ENCODE assay signal across 14 mouse cellular contexts in genomic region chr6:91044628-91045331, GRCm38 (mm10). TPM values are rescaled to one million over a fixed set of nuclear protein-coding genes. Genes with fewer than 3 reads are reported as not detected.
DNase-seq lines count a peak whose midpoint lies in the region; ATAC-seq and TF ChIP-seq lines count a peak whose summit lies in the region.
"Had no signal": no experiment of that assay in that cellular context is flagged by ENCODE, and none has a peak within 500 bp of the region (broad histone marks: within the 10 kb centered on the region; RNA-seq: fewer than 3 reads in every experiment).

No protein-coding gene starts in this region.

- H3K4me3 ChIP-seq in neural tube, embryonic 12.5 days = no peak overlapping the region
- H3K4me3 ChIP-seq in stomach, postnatal 0 days (ENCODE audit: low read depth, low read length) = no peak overlapping the region
- H3K4me3 ChIP-seq: forebrain, embryonic 10.5 days; hindbrain, embryonic 10.5 days; liver, embryonic 15.5 days had no signal

- H3K9me3 ChIP-seq in neural tube, embryonic 12.5 days = no peaks in the 10 kb centered on the region
- no peaks in the 10 kb centered on the region for H3K9me3 ChIP-seq in stomach, postnatal 0 days (ENCODE audit: control insufficient read depth, low read length)
- H3K9me3 ChIP-seq: forebrain, embryonic 10.5 days; hindbrain, embryonic 10.5 days; liver, embryonic 15.5 days had no signal

- no peaks in the 10 kb centered on the region for H3K27me3 ChIP-seq in neural tube, embryonic 12.5 days (replicated peaks)
- H3K27me3 ChIP-seq in stomach, postnatal 0 days (ENCODE audit: control insufficient read depth, insufficient read depth, low read length) = no peaks in the 10 kb centered on the region
- H3K27me3 ChIP-seq: liver, embryonic 15.5 days had no signal

- no peak for TF ChIP-seq CTCF in stomach, postnatal 0 days (IDR thresholded peaks at IDR 0.05; ENCODE audit: low read depth)

- no peak for TF ChIP-seq EP300 in stomach, postnatal 0 days (optimal IDR thresholded peaks at IDR 0.05)

- no peak overlapping the region for H3K27ac ChIP-seq in neural tube, embryonic 12.5 days
- H3K27ac ChIP-seq in stomach, postnatal 0 days (replicated peaks) = no peak overlapping the region
- H3K27ac ChIP-seq: forebrain, embryonic 10.5 days; hindbrain, embryonic 10.5 days; liver, embryonic 15.5 days had no signal

- no peaks in the 10 kb centered on the region for H3K4me1 ChIP-seq in neural tube, embryonic 12.5 days
- H3K4me1 ChIP-seq in stomach, postnatal 0 days (replicated peaks; ENCODE audit: control insufficient read depth, insufficient read depth) = no peaks in the 10 kb centered on the region
- H3K4me1 ChIP-seq: liver, embryonic 15.5 days had no signal

- DNase-seq in embryo, embryonic 10 days (ENCODE audit: low spot score) = peak; percentile 39
- DNase-seq in embryo, embryonic 9.5 days (ENCODE audit: extremely low spot score) = no peak
- DNase-seq in neural tube, embryonic 10.5 days (ENCODE audit: extremely low spot score, low spot score) = no peak
- peak; percentile 20 for DNase-seq in heart, postnatal 4 days
- no peak for DNase-seq in stomach, postnatal 0 days (ENCODE audit: low spot score)
- no peak for DNase-seq in natural killer cell, adult 2 months (ENCODE audit: low spot score in 2 of 2)
- DNase-seq in kidney, postnatal 14 days = no peak
- DNase-seq: adrenal gland, postnatal 14 days; kidney, adult 2 months; thymus, adult 2 months had no signal

- H3K36me3 ChIP-seq in neural tube, embryonic 12.5 days = peaks cover 20% of the 10 kb centered on the region
- no peaks in the 10 kb centered on the region for H3K36me3 ChIP-seq in stomach, postnatal 0 days (ENCODE audit: control insufficient read depth, insufficient read depth, low read length)

- no peak for ATAC-seq in neural tube, embryonic 12.5 days (ENCODE audit: low FRiP score, low read depth)
- ATAC-seq in stomach, postnatal 0 days (ENCODE audit: low FRiP score, low TSS enrichment) = peak; percentile 29; the same call in 1 of the 2 replicates

- 0 out of 2 replicates have a peak overlapping the region, but pooled peaks have one; percentile 13 for H3K9ac ChIP-seq in neural tube, embryonic 12.5 days
- H3K9ac ChIP-seq in stomach, postnatal 0 days (ENCODE audit: low read length) = no peak overlapping the region
- H3K9ac ChIP-seq: liver, embryonic 15.5 days had no signal

- WGBS in neural tube, embryonic 12.5 days = 56% methylated on average over 6 of the region's 6 CpGs
- 55% methylated on average over 6 of the region's 6 CpGs for WGBS in stomach, postnatal 0 days

- H3K4me2 ChIP-seq in neural tube, embryonic 12.5 days (replicated peaks) = no peak overlapping the region
- no peak overlapping the region for H3K4me2 ChIP-seq in stomach, postnatal 0 days (replicated peaks; ENCODE audit: low read depth)
- H3K4me2 ChIP-seq: liver, embryonic 15.5 days had no signal

RNA-seq across cellular contexts. Expression of gene Iqsec1, which starts 56.3 kb away (rescaled TPM):
- polyA plus RNA-seq in neural tube, embryonic 12.5 days (2016; fragmentation: Nextera tagmentation; extraction: Ambion mirVana) = 16.1 and 17.9 TPM in 2 replicates
- 100 to 1,000 TPM; 150 TPM for total RNA-seq in heart, postnatal 4 days (2021)
- 4.8 and 5.1 TPM in 2 replicates for polyA plus RNA-seq in stomach, postnatal 0 days (2015; fragmentation: Nextera tagmentation; extraction: Ambion mirVana)

Comparison
In these comparisons a context has a peak if more than half of its experiments do, and no peak if none do; other contexts are left out.
1. DNase-seq: peak in embryo, embryonic 10 days (single experiment) and heart, postnatal 4 days (single experiment); none in embryo, embryonic 9.5 days (single experiment), neural tube, embryonic 10.5 days (single experiment), stomach, postnatal 0 days (single experiment), natural killer cell, adult 2 months (0 of 2) and kidney, postnatal 14 days (single experiment).